Mouse (Mus musculus): ENCODE measurements at regions not wholly inside any gene's neighbourhood (a gene's known extent, or its start where the extent isn't known, plus 50 kb on each side); places are given as distances from the start of the nearest gene placed in this dataset.

DNA sequence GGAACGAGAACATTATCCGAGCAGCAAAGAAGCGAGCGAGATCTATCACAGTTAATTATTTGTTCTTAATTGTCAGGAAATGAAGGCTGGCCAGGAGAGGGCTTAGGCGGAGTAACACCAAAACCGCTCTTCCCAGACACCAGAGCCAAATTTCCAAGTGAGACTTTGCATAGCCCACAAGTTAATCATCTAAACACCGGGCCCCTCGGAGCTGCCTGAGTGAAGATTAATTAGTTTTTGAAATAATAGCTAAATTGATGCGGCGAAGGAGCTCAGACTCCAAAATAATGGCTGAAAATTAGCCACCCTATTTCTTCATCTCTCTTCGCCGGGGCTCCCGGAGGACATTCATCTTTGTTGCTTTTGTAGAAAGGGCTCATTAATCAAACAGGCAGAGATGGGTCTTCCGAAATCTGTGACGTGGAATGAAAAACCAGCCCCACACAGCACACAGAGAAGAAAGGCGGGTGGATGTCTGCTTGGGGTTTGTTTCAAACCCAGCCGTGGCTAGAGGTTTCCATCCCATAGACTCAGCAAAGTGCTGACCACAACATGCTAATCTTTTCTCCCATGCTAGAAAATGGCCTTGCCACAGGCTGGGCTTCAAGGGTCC, 193.7 kb downstream of the Suds3 start:
- DNase-seq (ENCODE audit: extremely low spot score in 1 of 2, low spot score in 1 of 2), result no peak

DNA sequence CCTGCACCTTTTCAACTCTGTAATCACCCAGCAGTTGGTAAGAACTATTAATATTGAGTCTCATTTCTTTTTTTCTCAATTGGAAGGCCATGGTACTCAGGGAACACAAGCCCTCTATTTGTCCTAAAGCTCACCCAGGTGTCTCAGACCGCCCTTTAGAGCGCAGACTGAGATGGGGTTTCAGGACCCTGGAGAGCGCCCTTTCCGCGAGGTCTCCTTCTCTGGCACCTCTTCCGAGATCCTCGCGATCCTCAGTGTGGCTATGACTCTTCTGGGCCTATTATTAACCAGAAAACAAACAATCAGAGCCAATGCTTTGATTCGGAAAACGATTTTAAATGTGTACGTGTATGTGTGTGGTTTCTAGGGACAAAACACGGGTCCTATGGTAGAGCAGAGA, 201.0 kb downstream of the Suds3 start:
- DNase-seq (ENCODE audit: extremely low spot score in 1 of 2, low spot score in 1 of 2), result no peak

DNA sequence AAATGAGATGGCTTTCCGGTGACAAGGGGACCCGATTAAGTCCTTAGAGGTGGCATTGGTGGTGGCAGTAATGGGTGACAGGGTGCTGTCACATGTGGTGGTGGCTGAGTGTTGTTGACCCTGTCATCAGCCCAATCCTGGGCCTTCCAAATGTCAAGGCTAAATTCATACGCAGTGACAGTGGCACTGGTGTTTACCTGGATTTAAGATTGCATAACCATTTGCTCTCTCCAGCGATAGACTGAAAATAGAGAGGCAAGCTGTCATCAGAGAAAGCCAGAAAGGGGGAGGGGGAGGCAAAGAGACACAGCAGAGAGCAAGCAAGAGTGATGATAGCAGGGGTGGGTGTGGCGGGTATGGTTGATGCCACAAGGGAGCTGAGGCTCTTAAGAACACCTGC, 215.1 kb downstream of the Suds3 start:
- no peak for DNase-seq (ENCODE audit: extremely low spot score in 1 of 2, low spot score in 1 of 2)

DNA sequence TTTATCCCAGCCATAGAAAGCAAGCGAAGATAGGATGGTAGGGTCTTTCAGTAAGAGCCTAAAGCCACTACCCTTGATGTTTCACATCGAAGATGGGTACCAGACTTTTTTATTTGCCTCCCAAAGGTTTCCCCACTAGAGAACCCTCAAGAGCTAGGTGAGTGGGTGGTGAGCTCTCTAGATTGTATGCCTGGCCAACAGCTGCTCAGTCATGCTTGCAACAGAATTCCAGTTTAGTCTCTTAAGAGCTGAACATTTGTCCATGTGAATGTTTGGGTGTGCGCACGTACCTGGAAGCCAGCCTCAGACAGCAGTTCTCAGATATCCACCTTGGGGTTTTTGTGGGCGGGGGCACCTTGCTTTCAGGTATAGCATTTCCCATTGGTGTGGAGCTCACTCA, 218.5 kb downstream of the Suds3 start:
- no peak for DNase-seq (ENCODE audit: extremely low spot score in 1 of 2, low spot score in 1 of 2)

DNA sequence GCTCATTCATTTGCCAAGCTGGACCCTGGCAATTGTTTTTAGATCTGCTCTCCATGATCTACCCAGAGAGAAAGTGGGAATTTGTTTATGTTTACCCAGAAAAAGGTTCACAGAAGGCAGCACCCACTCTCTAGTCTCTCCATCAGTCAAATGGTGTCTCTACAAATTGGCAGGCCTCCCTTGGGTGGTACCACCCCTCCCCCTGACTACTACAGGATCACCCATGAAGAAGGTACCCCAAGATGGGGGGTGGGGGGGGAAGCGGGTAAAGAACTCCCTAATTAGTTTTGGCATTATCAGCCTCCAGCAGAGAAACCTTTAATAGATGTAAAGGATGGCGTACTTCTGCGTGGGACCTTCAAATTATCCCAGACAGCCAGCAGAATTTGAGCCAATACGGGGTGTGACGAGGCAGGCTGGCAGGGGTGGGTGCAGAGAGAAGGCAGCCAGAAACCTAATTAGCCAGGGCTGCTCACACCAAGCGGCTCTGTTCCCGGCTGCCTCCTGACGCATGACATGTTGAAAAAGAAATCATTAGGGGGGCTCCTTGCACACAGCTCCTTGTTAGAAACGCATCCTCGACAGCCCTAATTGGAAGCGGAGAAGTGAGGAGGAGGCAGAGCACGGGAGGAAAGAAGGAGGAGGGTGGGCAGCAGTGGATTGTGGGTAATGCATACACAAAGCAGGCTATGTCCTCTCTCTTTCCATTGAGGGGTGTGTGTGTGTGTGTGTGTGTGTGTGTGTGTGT, 220.7 kb downstream of the Suds3 start:
- peak; percentile 54 to 65 for DNase-seq (ENCODE audit: extremely low spot score in 1 of 2, low spot score in 1 of 2)

DNA sequence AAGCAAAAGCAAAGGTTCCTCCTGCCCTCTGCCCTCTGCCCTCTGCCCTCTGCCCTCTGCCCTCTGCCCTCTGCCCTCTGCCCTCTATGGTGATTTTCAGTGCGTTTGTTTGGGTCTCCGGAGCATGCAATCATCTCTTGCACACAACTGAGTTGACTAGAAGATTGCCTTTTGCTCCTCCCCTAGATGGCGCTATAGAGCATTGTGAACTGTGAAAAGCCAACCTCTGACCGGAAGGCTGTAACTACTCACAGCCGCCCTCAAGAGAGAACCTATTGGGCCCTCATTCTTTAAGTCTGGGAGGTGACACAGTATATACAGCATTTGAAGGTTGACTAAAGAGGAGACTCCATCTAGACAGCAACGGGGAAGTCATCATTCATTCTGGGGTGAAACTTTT, 221.3 kb downstream of the Suds3 start:
- peak in 1 of 2 experiments; percentile 15 for DNase-seq (ENCODE audit: extremely low spot score in 1 of 2, low spot score in 1 of 2)

DNA sequence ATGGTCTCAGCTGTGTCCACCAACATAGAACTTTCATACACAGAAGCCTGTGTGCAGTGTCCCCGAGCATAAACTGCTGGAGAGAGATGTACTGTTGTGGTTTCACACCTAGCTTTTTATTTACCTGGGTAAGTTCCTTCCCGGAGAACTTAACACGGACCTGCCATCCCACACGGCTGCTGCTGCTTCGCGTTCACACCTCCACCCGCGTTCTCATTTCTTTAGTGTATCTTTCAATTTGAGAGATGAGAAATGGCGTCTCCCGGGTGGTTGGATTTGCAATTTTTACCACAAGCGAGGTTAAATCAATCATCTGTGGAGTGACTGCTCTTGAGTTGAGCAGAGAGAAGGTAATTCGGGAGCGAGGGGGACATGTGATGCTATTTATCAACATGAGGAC, 223.0 kb downstream of the Suds3 start:
- no peak for DNase-seq (ENCODE audit: extremely low spot score in 1 of 2, low spot score in 1 of 2)

DNA sequence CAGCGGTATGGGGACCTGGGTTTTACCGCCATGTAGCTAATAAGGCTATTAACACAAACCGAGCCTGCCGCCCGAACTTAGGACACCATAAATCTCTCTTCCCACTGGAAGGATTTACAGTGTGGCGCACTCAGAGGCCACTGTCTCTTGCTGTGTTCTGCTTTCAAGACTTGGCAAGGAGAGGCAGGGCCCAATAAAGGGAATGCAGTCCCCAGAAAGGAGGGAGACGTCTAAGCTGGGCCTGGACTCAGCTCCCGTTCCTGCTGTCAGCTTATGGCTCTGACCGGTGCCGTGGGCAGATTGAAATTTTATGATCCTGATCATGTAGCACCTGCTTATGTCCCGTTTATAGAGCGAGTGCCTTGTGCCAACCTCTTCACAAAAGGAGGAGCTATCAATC, 226.7 kb downstream of the Suds3 start:
- no peak for DNase-seq (ENCODE audit: extremely low spot score in 1 of 2, low spot score in 1 of 2)

DNA sequence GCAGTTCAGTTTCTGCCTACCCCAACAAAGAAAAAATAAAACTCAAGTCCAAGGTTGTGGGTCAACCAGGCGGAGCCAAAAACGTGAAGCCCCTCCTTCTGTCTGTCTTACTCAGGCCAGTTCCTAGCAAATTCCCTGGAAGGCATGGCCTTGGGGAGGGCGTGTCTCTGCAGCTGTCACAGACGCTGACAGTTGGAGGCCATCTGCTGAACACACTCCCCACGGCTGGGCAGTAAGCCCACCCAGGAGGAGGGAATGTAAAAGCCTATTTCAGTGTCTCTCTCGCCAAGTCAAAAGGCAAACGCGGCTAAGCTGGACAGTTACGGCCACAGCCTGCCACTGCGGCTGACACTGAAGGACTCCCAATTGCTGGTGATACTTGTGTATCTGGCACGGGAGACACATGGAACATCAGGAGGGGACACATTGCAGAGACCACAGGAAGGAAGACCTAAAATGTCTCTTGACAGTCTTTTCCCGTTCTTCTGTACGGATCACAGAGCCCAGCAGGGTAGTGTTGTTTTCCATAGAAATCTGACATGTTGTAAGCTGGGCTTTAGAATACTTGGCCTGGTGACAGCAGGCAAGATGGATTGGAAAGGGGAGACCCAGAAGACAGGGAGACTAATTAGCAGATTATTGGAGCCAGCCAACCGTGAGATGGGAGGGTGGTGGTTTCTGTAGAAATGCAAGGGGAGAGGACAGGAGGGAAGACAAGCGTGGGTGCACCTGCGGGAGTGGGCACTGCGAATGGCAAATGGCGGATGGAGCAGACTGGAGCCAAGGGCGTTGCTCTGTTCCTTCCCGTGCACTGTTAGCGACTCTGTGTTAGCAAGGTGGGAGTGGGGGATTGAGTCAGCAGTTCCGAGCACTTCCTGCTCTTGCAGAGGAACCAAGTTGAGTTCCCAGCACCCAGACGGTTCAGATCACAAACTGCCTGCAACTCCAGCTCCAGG, 229.5 kb downstream of the Suds3 start:
- peak; percentile 23 to 31 for DNase-seq (ENCODE audit: extremely low spot score in 1 of 2, low spot score in 1 of 2)

DNA sequence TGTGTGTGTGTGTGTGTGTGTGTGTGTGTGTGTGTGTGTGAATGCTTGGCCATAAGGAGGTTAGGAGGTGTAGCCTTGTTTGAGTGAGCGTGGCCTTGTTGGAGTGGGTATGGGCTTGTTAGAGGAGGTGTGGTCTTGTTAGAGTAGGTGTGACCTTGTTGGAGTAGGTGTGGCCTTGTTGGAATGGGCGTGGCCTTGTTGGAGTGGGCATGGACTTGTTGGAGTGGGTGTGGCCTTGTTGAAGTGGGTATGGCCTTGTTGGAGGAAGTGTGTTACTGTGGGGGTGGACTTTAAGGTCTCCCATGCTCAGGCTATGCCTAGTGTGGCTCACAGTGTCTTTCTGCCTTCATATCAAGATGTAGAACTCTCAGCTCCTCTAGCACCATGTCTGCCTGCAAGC, 236.2 kb downstream of the Suds3 start:
- DNase-seq (ENCODE audit: extremely low spot score in 1 of 2, low spot score in 1 of 2), result no peak

DNA sequence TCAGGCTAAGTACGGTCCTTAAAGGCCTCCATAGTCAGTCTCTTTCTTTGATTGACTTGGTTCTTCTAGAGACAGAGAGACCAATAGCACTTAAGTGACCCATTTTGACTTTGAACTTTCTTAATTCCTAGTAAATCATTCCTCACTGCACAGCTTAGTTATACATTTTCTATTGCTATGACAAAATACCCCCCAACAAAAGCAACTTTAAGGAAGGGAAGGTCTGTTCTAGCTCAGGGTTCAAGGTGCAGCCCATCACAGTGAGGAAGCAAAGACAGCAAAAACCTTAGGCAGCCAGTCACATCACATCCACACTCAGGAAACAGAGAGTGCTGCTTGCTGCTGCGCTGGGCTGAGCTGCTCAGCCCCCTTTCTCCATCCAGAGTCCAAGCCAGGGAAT, 241.0 kb downstream of the Suds3 start:
- no peak for DNase-seq (ENCODE audit: extremely low spot score in 1 of 2, low spot score in 1 of 2)

DNA sequence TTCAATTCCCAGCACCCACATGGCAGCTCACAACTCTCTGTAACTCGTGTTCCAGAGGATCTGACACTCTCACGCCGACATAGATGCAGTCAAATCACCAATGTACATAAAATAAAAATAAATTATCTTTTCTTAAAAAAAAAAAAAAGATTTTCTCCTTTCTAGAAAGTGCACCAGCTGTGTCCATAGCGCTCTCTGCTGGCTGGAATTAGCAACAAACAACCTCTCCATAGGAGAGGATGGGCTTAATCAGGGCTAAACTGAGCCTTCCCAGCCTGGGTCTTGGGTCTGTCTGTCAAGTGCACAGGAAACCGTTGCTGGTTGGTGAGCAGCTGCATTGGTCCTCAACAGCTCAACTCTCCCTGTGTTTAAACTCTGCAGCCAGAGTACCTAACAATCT, 247.8 kb downstream of the Suds3 start:
- DNase-seq (ENCODE audit: extremely low spot score in 1 of 2, low spot score in 1 of 2), result peak in 1 of 2 experiments; percentile 42

DNA sequence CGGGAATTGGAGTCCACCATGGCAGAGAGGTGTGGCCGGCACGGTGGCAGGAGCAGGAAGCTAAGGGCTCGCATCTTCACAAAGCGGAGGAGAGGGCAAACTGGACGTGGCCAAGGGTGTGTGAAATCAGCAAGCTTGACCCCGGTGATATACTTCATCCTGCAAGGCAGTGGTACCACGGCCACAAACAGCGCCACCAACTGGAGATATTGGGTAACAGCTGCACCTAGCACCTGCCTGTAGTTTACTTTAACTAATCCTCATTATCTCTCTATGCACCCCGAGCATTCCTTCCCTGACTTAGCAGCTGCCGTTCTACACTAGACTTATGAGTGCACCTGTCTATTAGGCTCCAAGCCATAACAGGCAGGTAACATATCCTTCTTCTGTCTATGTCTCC, 251.6 kb downstream of the Suds3 start:
- no peak for DNase-seq (ENCODE audit: extremely low spot score in 1 of 2, low spot score in 1 of 2)

DNA sequence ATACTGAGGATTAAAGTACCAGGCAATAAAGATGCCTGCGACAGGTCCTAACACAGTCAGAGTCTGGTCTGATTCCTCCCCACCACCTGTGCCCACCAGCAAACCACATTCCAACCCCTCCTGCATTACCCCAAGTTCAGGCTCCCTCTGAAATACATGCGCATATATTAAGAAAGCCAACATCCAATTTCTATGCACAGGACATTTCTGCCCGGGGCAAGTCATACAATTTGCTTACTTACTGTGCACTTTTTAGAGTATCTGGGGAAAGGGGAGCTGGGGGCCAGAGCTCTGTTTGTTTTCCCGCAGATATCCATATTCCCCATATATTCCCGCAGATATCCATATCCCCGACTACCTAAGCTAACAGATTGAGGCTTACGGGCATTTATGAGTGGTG, 261.1 kb upstream of the Srrm4 start:
- DNase-seq (ENCODE audit: extremely low spot score in 1 of 2, low spot score in 1 of 2), result no peak

DNA sequence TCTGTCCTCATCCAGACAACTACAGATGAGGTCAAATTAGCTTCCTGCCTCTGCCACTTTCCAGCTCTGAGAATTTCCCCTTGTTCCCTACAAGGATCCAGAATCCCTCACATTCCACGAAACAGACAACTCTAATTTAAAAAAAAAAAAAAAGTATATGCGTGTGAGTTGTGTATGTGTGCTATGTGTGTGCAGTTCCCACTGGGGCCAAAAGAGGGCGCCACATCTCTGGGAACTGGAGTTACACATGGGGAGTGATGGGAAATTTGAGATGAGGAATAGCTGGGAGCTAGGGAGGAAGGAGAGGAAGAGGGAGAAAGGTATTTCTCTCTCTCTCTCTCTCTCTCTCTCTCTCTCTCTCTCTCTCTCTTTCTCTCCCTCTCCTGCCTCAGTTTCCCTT, 240.3 kb upstream of the Srrm4 start:
- no peak for DNase-seq (ENCODE audit: extremely low spot score in 1 of 2, low spot score in 1 of 2)

DNA sequence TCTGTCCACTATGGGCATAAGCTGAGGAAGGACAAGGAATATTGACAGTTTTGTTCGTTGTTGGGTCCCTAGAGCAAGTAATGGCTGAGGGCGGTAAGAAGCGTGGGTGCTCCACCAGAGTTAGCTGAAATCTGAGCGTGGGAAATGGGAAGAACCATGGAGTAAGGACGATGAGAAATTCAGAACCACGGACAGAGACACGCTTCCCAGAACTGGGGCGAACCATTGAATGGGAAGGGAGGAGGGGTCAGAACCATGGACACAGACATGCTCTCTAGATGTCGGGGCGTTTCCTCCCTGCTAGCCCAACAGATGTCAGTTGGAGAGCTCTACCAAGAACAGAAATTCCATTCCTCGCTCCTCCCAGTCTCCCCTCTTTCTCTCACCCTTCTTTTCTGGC, 238.2 kb upstream of the Srrm4 start:
- peak in 1 of 2 experiments; percentile 8 for DNase-seq (ENCODE audit: extremely low spot score in 1 of 2, low spot score in 1 of 2)

DNA sequence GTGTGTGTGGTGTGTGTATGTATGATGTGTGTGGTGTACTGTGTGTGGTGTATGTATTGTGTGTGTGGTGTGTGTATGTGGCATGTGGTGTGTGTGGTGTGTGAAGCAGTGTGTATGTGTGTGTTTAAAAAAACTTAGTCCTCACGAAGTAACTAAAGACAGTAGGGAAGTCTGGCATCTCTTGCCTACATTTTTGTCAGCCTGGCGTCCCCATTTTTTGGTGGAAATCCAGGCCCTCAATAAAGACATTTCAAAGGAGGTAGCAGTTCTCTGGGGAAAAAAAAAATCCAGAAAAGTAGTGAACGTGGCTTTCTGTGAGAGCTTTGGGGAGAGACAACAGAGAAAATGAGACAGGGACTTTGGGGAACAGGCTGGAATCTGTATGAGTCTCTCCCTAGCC, 231.6 kb upstream of the Srrm4 start:
- no peak for DNase-seq (ENCODE audit: extremely low spot score in 1 of 2, low spot score in 1 of 2)

DNA sequence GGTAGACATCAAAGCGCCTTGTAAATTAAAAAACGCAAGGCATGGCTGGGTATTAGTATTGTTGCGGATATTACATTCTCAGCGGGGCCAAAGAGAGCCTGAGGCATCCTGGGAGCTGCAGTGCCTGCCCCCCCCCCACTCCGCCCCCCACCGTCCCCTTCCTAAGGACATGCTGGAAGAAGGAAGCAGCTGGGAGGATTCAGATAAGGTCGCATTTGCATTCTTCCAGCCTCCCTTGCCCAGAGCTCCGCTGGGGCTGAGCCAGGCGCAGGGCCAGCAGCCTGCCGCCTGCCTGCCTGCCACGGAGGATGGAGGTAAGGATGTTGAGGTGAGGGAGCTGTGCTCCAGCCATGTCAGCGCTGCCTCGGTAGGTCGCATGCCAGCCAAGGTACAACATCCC, 230.5 kb upstream of the Srrm4 start:
- DNase-seq (ENCODE audit: extremely low spot score in 1 of 2, low spot score in 1 of 2), result no peak

DNA sequence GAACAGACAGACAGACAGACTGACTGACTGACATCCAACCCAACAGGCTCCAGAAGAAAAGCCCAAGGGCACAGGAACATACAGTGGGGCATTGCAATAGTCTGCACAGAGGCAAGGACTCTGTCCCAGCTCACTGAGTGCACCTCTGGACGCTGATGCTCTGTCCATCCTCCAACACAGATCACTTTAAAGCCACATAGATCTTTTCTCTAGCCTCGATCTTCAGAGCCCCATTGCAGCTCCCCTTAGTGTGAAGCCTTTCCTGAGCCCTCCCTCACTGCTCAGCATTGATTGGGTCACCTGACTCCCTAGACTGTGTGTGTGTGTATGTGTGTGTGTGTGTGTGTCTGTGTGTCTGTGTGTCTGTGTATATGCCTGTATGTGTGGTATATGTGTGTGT, 218.2 kb upstream of the Srrm4 start:
- DNase-seq (ENCODE audit: extremely low spot score in 1 of 2, low spot score in 1 of 2), result no peak

DNA sequence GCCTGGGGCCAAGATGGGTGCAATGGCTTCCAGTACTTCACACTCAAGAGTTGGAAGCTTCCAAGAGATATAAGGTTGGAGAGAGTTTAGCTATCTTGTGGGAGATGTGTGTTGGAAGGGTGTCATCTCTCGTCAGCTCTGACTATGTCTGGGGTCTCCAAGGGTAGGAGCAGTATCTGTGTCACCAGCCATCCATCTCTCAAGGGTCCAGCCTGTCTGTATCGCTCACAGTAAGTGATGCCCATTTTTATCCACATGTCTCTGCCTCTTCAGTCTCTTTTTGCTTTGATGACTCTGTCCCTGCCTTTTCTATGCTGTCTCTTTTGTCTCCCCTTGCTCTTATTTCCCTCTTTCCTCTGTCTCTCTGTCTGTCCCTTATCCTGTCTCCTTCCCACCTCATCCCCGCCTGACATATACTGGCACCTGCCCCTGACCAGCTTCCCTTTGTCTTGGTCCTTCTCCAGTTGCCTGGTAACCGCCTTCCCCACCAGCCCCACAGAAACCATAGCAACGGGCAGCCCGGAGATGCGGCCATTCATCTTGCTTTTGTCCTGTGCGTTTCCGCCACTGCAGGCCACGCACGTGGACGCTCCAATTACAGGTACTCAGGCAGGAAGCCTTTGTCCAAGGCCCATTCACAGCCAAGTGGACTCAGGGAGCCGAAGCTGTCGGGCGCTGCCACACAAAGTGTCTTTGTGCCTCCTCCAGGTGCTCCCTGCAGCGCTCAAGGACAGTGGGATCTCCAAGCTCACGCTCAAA, 217.6 kb upstream of the Srrm4 start:
- peak; percentile 13 to 15 for DNase-seq (ENCODE audit: extremely low spot score in 1 of 2, low spot score in 1 of 2)

DNA sequence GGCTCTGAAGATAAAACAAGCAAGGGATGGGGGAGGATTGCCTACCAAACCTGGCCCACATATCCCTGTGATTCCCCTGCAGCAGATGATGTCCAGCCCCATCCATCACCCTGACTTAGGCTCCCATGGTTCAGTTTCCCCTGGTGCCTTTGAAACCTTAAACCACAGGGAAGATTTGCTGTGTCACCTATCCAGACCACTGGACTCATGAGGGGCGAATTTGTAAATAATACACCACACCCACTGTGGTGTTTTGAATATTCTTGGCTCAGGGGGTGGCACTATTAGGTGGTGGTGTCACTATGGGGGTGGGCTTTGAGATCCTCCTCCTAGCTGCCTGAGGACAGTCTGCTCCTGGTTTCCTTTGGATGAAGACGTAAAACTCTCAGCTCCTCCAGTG, 205.8 kb upstream of the Srrm4 start:
- no peak for DNase-seq (ENCODE audit: extremely low spot score in 1 of 2, low spot score in 1 of 2)
